Mouse (Mus musculus) megakaryocyte-erythroid progenitor cell, adult 5-6 weeks (primary cell): Measurements from ENCODE around the gene Sel1l3. TPM values are rescaled to one million over a fixed set of nuclear protein-coding genes. Genes with fewer than 3 reads are reported as not detected.

Source experiments
- ATAC-seq: replicated peaks from 2 replicates; pipeline ENCODE4 v1.8.0; 2016; ENCODE audit warnings: mild to moderate bottlenecking, inconsistent platforms; ENCODE audit not compliant: severe bottlenecking, poor library complexity, low FRiP score, low TSS enrichment
- total RNA-seq, 2 experiments: library from RNA; stranded (forward) in 1 of 2; stranded (reverse) in 1 of 2; fragments of 200-1000, 215-1000 nt in 1 of 2; fragments of >200 nt in 1 of 2; fragmentation: Nextera tagmentation in 1 of 2; gene quantifications; 2 replicates each; pipeline ENCODE4 v1.2.3; 2014 to 2017

The Sel1l3 gene
- total RNA-seq (2014; fragmentation: Nextera tagmentation) = not detected in 2 replicates
- total RNA-seq (2017) = not detected in 2 replicates

DNA sequence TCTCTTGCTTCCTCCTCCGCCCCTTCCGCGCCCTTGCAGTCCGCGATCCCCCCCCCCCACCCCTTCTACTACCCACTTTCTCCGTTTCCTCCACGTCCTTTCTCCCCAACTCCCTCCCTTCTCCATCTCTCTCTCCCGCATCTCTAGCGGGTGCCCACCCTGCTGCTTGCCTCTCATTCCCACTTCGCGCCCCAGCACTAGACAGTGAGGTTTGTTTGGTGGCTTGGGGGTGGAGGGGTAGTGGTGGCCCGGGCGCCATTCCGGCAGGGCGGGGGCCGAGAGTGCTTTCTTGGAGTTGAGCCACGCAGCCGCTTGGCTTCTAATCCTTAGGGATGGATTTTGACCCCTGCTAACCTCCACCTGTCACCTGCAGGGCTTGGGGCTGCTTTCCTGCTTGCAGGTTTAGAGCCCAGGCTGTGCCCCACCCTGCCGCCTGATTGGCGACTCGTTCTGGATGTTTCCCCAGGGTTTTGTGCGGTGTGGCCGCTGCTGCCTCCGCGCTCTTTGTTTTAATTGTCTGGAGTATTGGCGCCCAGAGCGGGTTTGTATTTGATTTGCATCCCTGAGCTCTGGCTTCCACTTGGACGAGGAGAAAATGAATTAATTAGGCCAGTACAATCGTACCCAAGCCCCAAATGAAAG is at the start of gene Sel1l3:
Gene Sel1l3, minus strand, starts transcription at position 217 of the 642 bp plus-strand sequence.
- no peak for ATAC-seq

DNA sequence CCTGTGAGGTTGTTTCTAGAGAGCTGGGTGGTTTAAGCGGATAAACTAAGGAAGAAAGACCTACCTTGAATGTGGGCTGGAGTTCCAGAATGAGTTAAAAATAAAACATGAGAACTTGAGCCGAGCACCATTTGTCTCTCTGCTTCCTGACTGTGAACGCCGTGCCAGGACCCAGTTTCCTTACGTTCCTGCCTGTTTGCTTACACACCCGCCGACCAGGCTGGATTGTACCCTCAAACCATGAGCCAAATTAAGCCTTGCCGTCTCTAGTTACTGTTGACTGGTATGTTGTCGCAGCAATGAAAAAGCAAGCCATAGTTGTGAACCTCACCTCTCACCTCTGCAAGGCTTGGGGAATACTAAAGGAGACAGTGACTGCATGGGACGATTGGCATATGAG is 48.3 kb upstream of the Sel1l3 start:
- ATAC-seq = no peak

DNA sequence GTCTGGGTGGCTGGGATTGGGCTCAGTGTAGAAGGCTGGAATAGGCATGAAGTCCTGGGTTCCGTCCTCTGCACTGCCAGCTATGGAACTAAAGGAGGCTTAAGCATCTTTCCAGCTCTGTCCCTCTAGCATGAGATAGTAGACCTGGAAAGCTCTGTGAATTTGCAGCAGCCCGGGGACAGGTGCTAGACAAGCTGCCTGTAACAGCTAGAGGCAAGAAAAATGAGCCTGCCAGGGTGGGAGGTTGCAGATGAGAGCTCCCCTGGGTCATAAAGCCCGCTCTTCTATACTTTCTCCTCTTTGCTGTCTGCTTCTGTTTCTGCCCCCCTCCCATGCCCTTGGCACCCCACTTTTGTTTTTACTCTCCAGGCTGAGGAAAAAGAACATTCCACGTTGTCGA is 46.2 kb upstream of the Sel1l3 start:
- ATAC-seq = no peak

GRCm38 (mm10) chr5:53258038-53258786 is 44.5 kb upstream of the Sel1l3 start:
- ATAC-seq = peak; percentile 51

DNA sequence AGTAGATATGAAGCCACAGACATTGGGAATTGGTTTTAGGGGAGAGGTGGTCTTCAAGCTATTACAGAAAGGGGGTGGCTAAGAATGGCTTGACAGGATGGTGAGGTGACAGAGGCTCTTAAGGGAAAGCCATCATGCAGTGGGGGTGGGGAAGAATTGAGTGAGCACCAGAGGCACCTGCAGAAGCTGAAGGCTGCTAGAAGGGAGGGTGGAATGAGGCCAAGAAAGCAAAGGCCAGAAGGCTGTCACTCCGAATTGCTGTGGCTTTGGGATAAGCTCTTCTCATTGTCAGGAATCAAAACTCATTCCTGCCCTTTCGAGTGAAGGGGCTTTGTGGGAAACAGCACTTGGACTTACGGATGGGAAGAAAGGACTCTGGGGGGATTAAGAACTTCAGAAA is 41.1 kb upstream of the Sel1l3 start:
- ATAC-seq = no peak

DNA sequence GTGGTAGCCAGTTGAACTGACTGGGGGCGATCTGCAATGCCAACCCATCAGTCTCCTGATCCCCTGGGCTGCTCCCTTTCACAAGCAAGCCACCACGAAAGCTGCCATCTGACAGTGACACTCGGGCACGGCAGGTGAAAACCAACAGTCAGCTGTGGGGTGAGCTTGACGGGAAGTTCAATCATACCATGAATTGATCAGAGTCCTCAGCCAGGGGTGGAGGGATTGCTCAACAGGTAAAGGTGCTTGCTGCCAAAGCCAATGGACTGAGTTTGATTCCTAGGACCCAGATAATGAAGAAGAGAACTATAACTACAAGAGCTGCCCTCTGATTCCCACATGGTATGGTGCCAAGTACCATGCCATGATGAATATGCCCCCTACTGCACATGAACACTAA is 40.4 kb upstream of the Sel1l3 start:
- ATAC-seq = no peak

DNA sequence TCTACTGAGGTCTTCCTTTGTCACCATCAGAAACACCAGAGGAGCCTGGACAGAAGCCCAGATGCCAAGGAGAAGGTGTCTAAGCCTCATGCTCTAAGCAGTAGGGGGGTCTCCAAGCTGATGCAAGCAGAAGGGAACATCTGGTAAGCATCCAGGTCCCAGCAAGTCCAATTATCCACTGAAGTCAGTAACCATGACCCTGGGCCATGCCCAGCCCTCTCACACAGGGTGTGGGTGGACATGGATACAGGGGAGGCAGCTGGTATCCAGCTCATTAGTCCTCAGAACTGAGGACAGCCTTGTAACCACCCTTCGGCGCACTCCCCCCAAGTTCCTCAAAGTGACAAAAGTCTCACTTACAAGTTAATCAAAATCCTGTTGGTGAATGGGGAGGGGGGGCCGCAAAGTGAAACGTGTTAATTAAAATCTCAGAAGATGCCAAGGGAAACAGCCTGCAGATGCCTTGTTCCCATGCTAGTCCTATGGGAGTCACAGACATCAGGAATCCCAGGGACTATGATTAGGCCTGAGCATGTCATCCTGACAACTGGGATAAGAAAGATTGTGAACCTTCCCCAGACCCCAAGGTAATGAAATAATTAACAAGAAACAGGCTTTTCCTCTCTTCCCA is 35.8 kb upstream of the Sel1l3 start:
- ATAC-seq = no peak

DNA sequence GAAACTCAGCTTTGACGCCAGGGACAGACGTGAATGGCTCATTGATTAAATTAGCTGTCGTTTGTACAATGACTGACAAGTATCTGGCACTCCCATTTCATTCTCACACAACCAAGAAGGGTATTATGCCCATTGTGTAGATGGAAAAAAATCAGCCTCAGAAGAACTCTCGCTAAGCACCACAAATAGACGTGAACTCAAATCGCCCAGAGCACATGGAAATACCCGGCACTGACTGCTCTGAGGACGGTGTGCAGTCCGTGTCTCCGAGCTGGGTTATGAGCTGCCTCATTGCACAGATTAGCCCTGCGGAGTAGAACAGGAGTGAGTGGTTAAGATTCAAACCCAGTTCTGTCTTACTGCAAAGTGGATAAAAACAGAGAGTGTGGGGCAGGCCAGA is 34.8 kb upstream of the Sel1l3 start:
- ATAC-seq = no peak

DNA sequence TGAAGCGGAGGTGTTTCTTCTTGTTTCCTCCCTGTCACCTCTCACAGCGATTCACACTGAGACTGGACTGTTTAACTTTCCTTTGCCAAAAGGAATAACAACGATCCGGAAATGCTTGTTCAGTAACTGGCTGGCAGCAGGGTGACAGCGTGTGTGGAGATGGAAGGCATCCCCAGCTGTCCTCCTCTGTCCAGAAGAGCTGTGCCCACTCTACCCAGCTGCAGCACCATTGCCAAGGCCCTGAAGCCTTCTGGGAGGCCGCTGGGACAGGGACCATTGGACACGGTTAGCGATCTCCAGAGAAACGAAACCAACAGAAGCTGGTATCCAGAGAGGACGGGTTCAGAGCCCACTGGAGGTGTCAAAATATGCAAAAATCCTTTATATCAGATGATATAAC is 30.2 kb upstream of the Sel1l3 start:
- no peak for ATAC-seq

DNA sequence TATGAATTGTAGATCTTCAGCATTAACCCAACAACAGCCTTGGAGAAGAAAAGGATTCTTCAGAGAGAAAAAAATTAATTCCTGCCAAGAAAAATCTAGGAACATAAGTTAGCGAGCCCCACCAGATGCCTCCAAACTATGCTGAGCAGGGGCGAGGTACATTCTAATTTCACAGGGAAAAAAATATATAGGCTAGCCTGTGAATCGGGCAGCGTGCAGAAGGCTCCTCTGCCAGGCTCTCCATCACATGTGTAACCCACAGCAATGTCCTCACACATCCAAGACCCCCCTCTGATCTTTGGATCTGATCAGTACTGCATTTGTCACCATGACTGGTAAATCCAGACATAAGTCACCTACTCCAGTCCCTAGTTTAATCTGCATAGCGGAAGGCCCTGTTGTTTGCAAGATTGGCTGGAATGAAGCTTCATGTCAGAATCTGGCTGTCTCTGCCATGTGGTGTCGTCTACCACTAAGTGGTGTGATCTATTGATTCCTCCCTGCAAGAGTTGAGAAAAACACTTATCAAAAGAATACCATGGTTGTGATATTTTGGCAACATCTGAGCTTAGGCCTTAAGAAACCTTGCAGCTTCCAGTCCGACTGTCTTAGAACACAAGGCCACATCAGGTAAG is 29.3 kb upstream of the Sel1l3 start:
- no peak for ATAC-seq

DNA sequence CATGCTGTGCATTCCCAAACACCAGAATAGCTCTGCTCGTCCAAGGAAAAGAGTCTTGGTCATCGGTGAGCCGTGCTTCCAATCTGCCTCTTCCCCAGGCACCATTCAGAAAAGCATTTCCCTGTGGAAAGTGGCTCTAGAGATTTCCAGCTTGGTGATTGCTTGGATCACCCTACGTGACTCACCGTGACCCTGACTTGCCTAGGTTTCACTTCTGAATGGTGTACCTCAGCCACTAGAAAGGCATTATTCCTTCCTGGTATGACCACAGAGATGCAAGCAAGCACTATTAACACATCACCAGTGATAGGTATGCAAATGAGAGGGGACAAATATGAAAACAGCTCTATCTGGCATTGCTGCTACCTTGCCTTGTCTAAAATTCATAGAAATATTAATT is 28.2 kb upstream of the Sel1l3 start:
- no peak for ATAC-seq

DNA sequence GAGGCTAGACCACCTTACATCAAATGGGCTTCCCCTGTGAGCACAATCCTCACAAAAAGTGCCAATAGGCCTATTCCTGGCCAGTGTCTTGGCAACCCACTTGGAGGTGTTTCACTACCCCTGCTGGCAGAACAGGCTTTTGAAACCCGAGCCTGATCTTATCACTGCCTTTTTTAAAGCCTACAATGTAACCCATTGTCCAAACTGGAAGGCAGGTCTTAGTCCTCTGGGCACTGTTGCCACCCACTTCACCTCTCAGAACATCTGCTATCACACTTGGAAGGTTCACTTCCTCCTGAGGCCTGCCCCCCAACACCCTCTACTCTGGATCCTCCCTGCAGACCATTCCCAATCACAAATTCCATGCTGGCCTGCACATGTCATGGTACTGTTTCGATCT is 27.4 kb upstream of the Sel1l3 start:
- no peak for ATAC-seq

DNA sequence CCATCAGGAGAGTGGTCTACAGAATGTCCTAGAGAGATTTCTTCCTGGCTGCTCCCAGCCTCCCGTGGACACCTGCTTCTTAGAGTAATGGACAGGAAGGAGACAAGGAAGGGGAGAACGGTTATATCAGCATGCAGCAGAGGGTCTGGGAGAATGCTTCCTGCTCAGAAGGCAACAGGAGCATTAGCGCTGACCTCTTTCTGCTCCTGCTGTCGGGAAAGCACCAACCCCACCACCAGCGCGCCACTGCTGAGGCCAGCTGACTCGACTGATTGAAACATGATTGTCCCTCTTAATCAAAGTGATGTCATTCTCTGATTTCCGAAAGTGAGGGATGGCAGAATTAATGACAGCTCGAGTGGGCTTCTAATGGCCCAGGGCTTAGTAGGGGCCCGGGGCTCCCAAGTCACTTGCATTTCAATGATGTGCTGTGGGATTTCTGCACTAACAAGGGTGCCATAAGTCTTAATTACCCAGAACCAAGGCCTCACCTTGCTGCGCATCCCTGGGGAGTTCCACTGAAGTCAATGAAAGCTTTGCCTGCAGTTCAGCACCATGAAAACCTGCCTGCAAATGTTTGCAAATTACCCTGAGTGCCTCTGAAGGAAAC is 26.2 kb upstream of the Sel1l3 start:
- no peak for ATAC-seq

- ATAC-seq = no peak
These were observed 25.5 kb upstream of the Sel1l3 start for GRCm38 (mm10) chr5:53239189-53239588.

DNA sequence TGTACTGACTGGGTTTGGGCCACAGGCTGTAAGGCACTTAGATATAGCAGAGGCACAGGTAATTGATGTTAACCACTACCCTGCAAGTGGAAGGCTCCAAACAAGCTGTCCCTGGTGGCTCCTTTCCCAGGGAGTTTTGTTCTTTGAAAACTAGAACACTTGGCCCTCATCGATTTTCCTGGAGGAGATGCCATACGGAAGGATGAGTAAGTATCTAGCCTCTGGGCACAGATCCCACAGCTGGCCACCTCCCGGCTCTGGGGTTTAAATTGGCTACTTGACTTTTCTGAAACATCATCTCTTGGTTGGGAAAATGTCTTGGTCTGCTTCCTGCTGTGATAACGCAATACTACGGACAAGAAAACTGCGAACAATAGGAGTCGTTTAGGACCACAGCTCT is 25.0 kb upstream of the Sel1l3 start:
- no peak for ATAC-seq

GRCm38 (mm10) chr5:53236749-53237148 is 23.0 kb upstream of the Sel1l3 start:
- ATAC-seq = no peak

- ATAC-seq = no peak
These were observed 22.4 kb upstream of the Sel1l3 start for GRCm38 (mm10) chr5:53236136-53236535.

DNA sequence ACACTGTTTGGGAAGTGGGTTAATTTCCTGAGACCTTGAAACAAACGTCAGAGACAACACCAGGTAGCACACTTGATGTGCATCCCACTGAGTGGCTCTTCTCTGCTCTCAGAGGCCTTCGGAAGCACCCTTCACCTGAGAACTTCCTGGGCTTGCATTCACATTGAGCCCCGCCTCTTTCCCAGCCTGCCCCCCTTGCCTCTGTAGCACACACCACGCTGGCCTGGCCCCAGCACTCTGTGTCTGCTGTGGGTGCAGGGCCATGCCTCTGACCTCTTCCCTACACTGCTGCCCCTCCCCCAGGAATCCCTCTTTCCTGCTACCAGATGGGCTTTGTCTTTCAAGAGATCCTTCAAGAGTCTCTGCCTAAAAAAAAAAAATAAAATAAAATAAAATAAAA is 21.8 kb upstream of the Sel1l3 start:
- no peak for ATAC-seq

GRCm38 (mm10) chr5:53230560-53230959 is 16.8 kb upstream of the Sel1l3 start:
- ATAC-seq = no peak

DNA sequence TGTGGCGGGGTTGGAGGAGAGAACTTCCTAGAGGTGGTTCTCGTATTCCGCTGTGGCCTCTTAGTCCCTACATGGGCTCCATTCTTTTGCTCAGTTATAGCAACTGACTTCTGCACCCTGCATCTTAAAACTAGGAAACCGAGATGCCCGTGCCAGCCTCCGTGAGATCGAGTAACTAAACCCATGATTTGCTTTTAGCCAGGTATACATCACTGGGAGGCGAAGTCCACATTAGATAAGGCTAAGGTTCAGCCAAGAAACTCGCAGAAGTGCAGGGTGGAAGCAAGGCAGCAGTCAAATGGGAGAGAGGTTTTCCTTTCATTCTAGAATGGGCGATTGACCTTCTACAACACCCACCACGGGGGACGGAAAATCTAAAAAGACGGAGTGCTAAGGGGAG is 11.7 kb upstream of the Sel1l3 start:
- no peak for ATAC-seq
